Mouse (Mus musculus): ENCODE data around the gene Donson. TPM values are rescaled to one million over a fixed set of nuclear protein-coding genes. Genes with fewer than 3 reads are reported as not detected.
A peak's percentile ranks its signal among the peaks of the same experiment; 100 is the strongest.

The Donson gene
- total and polyA plus RNA-seq, 3 experiments = 25.4 to 33.9 TPM; not detected in 1

DNA sequence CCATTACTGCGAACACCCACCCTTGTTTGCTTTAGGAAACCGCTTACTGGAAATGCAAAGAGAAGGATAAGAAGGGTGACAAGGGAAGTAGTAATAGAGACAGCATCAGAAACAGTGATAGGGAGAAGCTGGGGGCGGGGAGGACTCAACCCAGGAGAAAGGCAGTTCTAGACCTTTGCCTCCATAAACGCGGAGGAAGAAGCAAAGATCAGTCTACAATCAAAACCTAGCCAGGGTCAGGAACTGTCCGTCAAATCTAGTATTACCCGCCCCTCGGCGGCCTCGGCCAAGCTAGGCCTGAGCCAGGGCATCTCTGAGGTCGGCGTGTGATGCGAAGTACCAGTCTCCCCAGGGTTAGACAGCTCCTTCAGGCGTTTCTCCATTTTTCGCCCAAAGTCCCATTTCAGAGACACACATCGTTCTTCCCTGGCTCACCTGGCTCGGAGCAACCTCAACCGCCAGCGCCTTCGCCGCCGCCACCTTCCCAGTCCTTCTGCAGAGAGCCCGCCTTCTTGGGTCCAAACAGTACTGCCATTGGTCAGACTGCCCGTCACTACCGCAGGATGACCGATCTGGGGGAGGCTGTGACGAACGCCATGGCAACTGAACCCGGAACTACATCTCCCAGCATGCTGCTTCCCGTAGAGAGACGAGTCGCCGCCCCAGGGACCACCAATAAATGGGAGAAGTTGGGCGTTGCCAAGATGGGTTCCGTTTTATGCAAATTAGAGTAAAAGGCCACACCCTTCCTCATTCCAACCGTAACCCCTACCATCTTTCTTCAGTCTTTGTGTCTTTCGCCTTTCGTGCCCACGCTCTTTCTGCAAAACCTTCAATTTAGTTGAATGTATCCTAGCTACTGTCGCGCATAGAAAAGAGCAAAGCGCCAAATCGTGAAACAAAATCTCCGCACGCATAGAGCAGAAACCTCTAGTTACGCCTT is 39.8 kb upstream of the Donson start, which contains the start of gene Cryzl1:
Cryzl1 (minus strand) TSS at position 853 of the 943 bp plus-strand sequence.
- Histone ChIP-seq H3K27ac (ENCODE audit: control insufficient read depth, low read depth, low read length) (peak within 1 kb of the TSS; percentile 90), H3K27me3 (ENCODE audit: control insufficient read depth in 1 of 2, insufficient read depth in 2 of 2, low read length in 2 of 2) (peaks cover 7 to 9% of the 10 kb centered on the region in 2 experiments), H3K4me1 (ENCODE audit: control insufficient read depth in 1 of 2, insufficient read depth in 2 of 2, low read length in 2 of 2) (peaks cover 0 to 14% of the 10 kb centered on the region in 2 experiments; a peak in 3 of 4 replicates), H3K79me2 (ENCODE audit: control insufficient read depth, insufficient read depth, low read length, poor library complexity) (peaks cover 26% of the 10 kb centered on the region), H3K4me3 (ENCODE audit: control insufficient read depth in 1 of 2, insufficient read depth in 1 of 2, low read depth in 2 of 2, low read length in 2 of 2) (peak within 1 kb of the TSS; percentile 91 to 93), H3K9ac (ENCODE audit: control insufficient read depth, low read depth, low read length, poor library complexity, severe bottlenecking) (peak within 1 kb of the TSS; percentile 79), H3K9me3 (replicated peaks; ENCODE audit: insufficient read depth, low read length) (no peaks in the 10 kb centered on the region), H3K36me3 (ENCODE audit: control insufficient read depth in 1 of 2, insufficient read depth in 2 of 2, low read length in 2 of 2) (peaks cover 0 to 14% of the 10 kb centered on the region in 2 experiments; a peak in 2 of 4 replicates)
- TF ChIP-seq SIN3A (IDR thresholded peaks at IDR 0.05; ENCODE audit: low read length) = peak; percentile 86
- peak in 1 of 2 experiments; percentile 56; a peak in 2 of 4 replicates for TF ChIP-seq EP300 (IDR thresholded peaks at IDR 0.05; ENCODE audit: low read depth in 1 of 2, low read length in 2 of 2)
- TF ChIP-seq E2F4 (IDR thresholded peaks at IDR 0.05; ENCODE audit: borderline replicate concordance, low read depth, low read length) = peak; percentile 47; the same call in 1 of the 2 replicates
- no peak for TF ChIP-seq ZKSCAN1 (IDR thresholded peaks at IDR 0.05; ENCODE audit: low read depth, low read length)
- TF ChIP-seq POLR2A (IDR thresholded peaks at IDR 0.05; ENCODE audit: control insufficient read depth in 1 of 2, insufficient read depth in 1 of 2, low read depth in 1 of 2, low read length in 2 of 2, poor library complexity in 1 of 2) = peak; percentile 42 to 75; a peak in 3 of 4 replicates
- TF ChIP-seq KAT2A (conservative IDR thresholded peaks at IDR 0.05; ENCODE audit: low read depth, low read length) = peak; percentile 81
- TF ChIP-seq ETS1 (IDR thresholded peaks at IDR 0.05; ENCODE audit: low read depth, low read length) = peak; percentile 57
- peak; percentile 40; the same call in 1 of the 2 replicates for TF ChIP-seq NELFE (IDR thresholded peaks at IDR 0.05; ENCODE audit: low read depth, low read length)
- peak; percentile 93 for TF ChIP-seq ELF1 (IDR thresholded peaks at IDR 0.05; ENCODE audit: low read depth, low read length)
- no peak for TF ChIP-seq SMC3 (IDR thresholded peaks at IDR 0.05; ENCODE audit: low read depth, low read length)
- TF ChIP-seq HCFC1 (IDR thresholded peaks at IDR 0.05; ENCODE audit: low read depth, low read length) = peak; percentile 97
- no peak; the same call in 1 of the 2 replicates for TF ChIP-seq MAX (IDR thresholded peaks at IDR 0.05; ENCODE audit: low read length)
- TF ChIP-seq NRF1 (IDR thresholded peaks at IDR 0.05; ENCODE audit: insufficient read depth, low read depth, low read length, poor library complexity, severe bottlenecking) = peak; percentile 41; the same call in 1 of the 2 replicates
- peak; percentile 43 for TF ChIP-seq TBP (IDR thresholded peaks at IDR 0.05; ENCODE audit: low read depth, low read length)
- TF ChIP-seq BHLHE40 (IDR thresholded peaks at IDR 0.05; ENCODE audit: borderline replicate concordance, low read depth, low read length) = 0 out of 2 replicates have a peak, but pooled peaks have one; percentile 4
- TF ChIP-seq MYC (IDR thresholded peaks at IDR 0.05; ENCODE audit: low read depth, low read length) = peak; percentile 63; the same call in 1 of the 2 replicates
- TF ChIP-seq GATA1 (IDR thresholded peaks at IDR 0.05; ENCODE audit: low read depth, low read length) = peak; percentile 41; the same call in 1 of the 2 replicates
- no peak for TF ChIP-seq ZMIZ1 (IDR thresholded peaks at IDR 0.05; ENCODE audit: low read depth, low read length)
- DNase-seq (ENCODE audit: low read depth, low spot score) = peak; percentile 99
